Mouse (Mus musculus): ENCODE measurements at regions not wholly inside any gene's neighbourhood (a gene's known extent, or its start where the extent isn't known, plus 50 kb on each side); places are given as distances from the start of the nearest gene placed in this dataset.
A peak's percentile ranks its signal among the peaks of the same experiment; 100 is the strongest.

GRCm38 (mm10) chr11:105538421-105539210 lies 51.2 kb upstream of the Tanc2 start:
- DNase-seq (ENCODE audit: low spot score in 2 of 2): no peak

- DNase-seq (ENCODE audit: low spot score in 2 of 2): no peak
Measured at GRCm38 (mm10) chr11:105532616-105533015, 57.2 kb upstream of the Tanc2 start.

GRCm38 (mm10) chr11:105530711-105531157 lies 59.1 kb upstream of the Tanc2 start:
- DNase-seq (ENCODE audit: low spot score in 2 of 2): peak in 1 of 2 experiments; percentile 25

- no peak for DNase-seq (ENCODE audit: low spot score in 2 of 2)
Measured at GRCm38 (mm10) chr11:105526066-105526465, 63.7 kb upstream of the Tanc2 start.

- DNase-seq (ENCODE audit: low spot score in 2 of 2): peak; percentile 60 to 81
Measured at GRCm38 (mm10) chr11:105525608-105526007, 64.2 kb upstream of the Tanc2 start.

- no peak for DNase-seq (ENCODE audit: low spot score in 2 of 2)
Measured at GRCm38 (mm10) chr11:105524400-105524799, 65.4 kb upstream of the Tanc2 start.

GRCm38 (mm10) chr11:105523765-105524164 lies 66.0 kb upstream of the Tanc2 start:
- no peak for DNase-seq (ENCODE audit: low spot score in 2 of 2)

- DNase-seq (ENCODE audit: low spot score in 2 of 2): no peak
Measured at GRCm38 (mm10) chr11:105520398-105520797, 63.9 kb upstream of the March10 start.

- no peak for DNase-seq (ENCODE audit: low spot score in 2 of 2)
Measured at GRCm38 (mm10) chr11:105513275-105513674, 56.7 kb upstream of the March10 start.

- no peak for DNase-seq (ENCODE audit: low spot score in 2 of 2)
Measured at GRCm38 (mm10) chr11:105510626-105511025, 54.1 kb upstream of the March10 start.

GRCm38 (mm10) chr11:105510056-105510455 lies 53.5 kb upstream of the March10 start:
- no peak for DNase-seq (ENCODE audit: low spot score in 2 of 2)

- no peak for DNase-seq (ENCODE audit: low spot score in 2 of 2)
Measured at GRCm38 (mm10) chr11:105508660-105509038, 52.1 kb upstream of the March10 start.

- no peak for DNase-seq (ENCODE audit: low spot score in 2 of 2)
Measured at GRCm38 (mm10) chr11:105507972-105508659, 51.6 kb upstream of the March10 start.

- DNase-seq (ENCODE audit: low spot score in 2 of 2): no peak
Measured at GRCm38 (mm10) chr11:105507332-105507971, 50.9 kb upstream of the March10 start.

Measured in urinary bladder, postnatal 36 days (tissue).